Mouse (Mus musculus): ENCODE data around the gene AY358078.

DNA sequence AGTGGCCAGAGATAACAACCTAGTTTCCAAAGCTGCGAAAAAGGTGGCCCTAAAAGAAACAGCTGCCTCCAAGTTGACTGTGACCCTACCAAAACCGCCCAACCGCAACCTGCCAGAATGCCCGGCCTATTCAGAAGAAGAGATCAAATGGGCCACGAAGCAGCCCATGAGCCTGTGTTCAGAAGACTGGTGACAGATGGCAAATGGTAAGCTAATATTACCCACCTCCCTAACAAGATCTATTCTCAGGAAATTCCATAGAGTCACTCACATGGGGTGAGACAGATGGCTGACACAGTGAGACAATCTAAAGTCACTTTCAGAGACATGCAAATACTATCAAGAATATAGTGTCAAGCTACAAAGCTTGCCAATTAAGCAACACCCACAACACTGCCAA, 12.8 kb upstream of the AY358078 start:
- TF ChIP-seq CTCF (IDR thresholded peaks at IDR 0.05; ENCODE audit: control insufficient read depth, insufficient read depth, low read length), result no peak
- TF ChIP-seq POLR2A (IDR thresholded peaks at IDR 0.05; ENCODE audit: borderline replicate concordance, control insufficient read depth, low read depth, low read length), result no peak

All from bone marrow, adult 2 months (tissue).